Mouse (Mus musculus) regulatory T cell (primary cell): ENCODE measurements around the gene Maco1.
"Not testable (repeated sequence)": the region's sequence is repeated elsewhere in the genome, so short reads cannot be mapped to it uniquely, and the experiment has no call there.

ENCODE experiments used
- in situ Hi-C: fragments of 300-600 bp; cut with MboI, MseI; formaldehyde crosslinking; loops from one replicate; pipeline ENCODE4 v1.15.1; 2025; ENCODE audit warnings: high pct_unique_total_duplicates

The Maco1 gene

DNA sequence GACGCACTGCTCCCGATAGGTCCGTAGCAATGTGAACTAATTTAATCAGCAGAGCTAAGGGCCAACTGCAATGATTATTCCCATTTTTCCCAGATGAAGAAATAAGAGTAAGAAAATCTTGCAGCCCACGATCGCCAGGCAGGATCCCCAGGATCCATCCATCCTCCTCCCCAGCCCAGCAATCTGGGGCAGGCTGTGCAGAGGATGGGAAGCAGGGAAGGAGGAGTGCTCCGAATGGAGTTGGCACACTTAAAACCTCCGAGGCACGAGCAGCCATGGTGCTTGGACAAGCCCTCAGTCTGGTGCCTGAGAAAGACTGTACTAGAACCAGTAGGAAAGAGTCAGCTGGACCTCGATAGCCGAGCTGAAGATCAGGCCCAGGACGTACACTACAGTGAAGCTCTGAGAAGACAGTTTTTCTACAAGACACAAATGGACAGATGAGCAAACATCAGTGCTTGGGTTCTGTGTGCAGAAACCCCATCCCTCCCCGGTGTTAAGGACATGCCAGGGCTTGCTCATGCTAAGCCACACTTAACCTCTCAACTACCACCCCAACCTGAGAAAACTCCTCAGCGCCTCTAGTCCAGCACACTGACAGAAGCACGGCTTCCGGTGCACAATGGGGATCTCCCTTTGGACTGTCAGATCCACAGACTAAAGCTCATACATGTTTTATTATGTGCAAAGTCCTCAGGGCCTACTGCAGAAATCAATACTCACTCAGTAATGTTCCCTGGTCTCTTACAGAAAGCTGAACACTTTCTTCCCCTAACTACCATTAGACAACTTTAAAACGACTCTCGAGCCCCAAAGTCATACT lies 39.5 kb downstream of the Maco1 start:
- in situ Hi-C loops = no loop called here

DNA sequence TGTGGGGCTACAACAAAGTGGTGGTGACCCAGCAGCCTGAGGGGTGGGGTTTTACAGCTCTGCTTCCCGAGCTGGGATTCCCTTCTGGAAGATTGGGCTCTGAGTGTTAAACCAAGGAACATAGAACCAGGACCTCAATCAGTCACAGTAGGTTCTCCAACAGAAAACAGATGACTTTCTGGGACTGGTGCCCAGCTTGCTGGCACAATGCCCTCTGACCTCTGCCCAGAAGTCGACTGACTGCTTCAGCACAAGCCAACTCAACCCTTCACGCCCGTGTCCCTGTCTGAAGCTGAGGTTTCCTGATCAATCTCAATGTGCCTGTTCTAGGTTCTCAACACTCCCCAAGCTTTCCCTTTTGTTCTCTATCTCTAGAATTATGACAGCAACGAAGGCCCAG lies 48.4 kb downstream of the Maco1 start:
- in situ Hi-C loops = loop anchor here (5.0 kb wide), 2 partner anchors 83 to 97 kb away; no protein-coding TSS in a partner anchor

DNA sequence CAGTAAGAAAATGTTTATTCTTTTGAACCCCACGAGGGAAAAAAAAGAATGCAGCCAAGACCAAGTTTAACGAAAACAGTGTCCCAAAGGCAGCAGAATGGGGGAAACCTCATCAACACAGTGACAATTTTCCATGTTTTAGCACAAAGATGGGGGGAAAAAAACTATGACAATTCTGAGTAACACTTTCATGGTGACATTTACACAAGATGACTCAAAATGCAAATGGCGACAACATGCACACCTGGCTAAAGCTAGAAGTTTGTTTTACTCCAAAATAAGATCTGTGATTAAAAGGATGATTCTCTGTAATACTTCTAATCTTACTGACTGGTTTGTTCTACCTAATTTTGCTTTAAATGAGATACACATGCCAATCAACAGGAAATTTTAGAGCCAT lies 50.4 kb downstream of the Maco1 start:
- in situ Hi-C loops = loop anchor here (5.0 kb wide), 2 partner anchors 85 to 95 kb away; no protein-coding TSS in a partner anchor

DNA sequence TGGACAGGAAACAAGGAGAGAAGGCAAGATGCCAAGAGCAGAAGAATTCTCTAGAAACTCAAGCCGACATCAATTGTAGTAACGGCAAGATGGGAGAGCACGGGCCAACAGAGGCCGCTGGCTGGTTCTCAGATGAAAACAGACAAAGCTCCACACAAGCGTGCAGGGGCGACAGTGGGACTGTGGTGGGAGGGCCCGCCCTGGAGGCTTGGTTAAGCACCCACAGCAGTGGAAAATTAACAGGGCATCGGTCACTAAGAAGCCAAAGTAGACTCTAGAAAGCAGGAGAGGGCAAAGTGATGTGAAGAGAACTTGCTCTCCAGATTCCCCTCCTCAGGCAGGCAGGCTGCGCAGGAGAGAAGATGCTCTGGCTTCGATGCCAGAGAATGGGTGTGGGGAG lies 51.0 kb downstream of the Maco1 start:
- in situ Hi-C loops = loop anchor here (5.0 kb wide), 2 partner anchors 85 to 95 kb away; no protein-coding TSS in a partner anchor

GRCm38 (mm10) chr4:134800693-134801092 lies 52.5 kb downstream of the Maco1 start:
- in situ Hi-C loops = loop anchor here (5.0 kb wide), 2 partner anchors 87 to 93 kb away; no protein-coding TSS in a partner anchor

DNA sequence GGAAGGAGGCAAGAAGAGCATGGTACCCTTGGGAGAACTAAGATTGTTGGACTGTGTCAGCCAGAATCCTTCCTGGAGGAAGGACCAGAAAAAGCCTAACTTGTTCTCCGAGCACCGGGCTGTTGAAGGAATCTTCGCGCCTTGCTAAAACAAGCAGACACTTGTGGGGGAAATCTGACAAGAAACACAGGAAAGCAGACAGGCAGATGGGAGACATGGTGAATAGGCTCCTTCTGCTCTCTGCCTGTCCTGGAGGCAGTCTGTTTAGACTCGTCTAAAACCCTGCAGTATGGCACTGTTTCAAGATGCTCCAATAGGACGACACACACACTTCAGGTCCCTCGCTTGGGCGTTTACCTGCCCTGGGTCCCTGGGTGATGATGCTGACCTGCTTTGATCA lies 53.0 kb downstream of the Maco1 start:
- in situ Hi-C loops = loop anchor here (5.0 kb wide), 2 partner anchors 87 to 93 kb away; no protein-coding TSS in a partner anchor

- in situ Hi-C loops = no loop called here
These were observed 53.9 kb downstream of the Maco1 start for GRCm38 (mm10) chr4:134799272-134799671.

- in situ Hi-C loops = no loop called here
These were observed 54.3 kb downstream of the Maco1 start for GRCm38 (mm10) chr4:134798861-134799260.

DNA sequence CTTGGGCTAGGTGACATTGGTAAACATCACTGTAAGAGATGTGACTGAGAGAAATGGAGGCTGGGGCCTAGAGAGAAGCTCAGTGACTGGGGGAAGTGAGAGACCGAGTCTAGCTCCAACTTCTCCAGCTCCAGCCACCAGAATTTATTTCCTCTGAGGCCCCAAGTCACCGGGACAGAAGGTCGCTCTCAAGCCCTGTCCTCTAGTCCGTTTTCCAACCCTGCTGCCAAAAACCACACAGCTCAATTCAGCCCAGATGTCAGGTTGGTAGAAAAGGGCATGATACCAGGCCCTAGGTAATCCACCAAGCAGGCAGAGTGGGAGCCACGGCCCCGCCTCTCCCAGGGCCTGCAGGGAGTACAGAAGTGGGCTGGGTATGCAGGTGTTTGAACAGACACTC lies 55.5 kb downstream of the Maco1 start:
- in situ Hi-C loops = no loop called here

DNA sequence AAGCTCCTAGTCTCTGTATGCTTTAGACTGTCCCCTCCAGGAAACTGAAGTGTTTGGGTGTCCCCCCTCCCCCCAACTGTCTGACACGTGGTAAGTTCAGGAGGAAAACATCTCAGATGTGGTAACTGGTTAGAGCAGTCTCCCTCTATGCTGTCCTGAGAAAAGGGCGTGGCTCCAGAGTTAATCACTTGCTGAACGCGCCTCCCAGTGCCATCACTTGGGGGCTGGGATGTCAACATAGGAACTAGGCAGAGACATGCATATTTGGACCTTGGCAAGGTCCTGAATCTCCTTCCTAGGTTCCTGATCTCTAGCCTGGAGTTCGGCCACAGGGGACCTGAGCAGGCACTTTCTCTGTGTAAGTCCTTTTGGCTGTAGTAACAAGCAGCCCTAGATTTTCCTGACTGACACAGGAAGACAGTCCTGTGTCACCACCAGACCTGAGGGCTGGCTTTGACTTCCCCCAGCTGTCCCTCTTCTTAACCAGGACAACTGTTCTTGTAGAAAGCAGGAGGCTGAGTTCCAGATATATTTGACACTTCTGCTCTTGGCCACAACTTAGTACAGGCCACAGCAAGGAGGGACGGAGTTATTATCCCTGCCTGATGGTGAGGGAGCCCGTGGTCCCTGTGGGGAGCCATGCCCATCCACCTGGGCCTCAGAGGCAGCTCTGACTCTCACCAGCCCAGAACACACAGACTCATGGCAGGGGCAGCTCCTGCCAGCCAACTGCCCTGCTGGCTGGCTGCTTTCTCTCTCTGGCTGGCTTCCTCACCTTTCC lies 56.4 kb downstream of the Maco1 start:
- in situ Hi-C loops = no loop called here

DNA sequence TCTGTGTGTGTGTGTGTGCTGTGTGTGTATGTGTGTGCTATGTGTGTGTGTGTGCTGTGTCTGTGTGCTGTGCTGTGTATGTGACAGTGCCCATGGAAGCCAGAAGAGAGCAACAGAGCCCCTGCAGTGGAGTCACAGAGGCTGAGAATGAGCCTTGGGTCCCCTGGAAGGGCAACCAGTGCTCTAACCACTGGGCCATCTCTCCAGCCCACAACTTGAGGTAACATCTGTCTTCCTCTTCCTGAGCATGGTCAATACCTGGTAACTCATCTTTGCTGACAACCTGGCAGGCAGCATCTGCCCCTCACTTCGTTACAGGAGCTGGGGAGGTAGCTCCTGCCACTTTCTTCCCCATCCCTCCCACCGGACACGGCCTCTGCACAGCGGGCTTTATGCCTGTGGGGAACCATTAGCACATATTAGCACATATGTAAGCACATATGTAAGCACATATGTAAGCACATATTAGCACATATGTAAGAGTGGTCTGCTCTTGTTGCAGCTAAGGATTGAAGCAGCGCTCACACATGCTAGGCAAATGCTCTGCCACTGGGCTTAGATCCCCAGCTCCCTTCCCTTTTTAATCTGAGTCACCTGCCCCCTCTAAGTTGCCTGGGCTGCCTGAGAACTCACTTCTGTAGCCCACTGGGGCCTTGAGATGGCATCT lies 57.2 kb downstream of the Maco1 start:
- in situ Hi-C loops = no loop called here

DNA sequence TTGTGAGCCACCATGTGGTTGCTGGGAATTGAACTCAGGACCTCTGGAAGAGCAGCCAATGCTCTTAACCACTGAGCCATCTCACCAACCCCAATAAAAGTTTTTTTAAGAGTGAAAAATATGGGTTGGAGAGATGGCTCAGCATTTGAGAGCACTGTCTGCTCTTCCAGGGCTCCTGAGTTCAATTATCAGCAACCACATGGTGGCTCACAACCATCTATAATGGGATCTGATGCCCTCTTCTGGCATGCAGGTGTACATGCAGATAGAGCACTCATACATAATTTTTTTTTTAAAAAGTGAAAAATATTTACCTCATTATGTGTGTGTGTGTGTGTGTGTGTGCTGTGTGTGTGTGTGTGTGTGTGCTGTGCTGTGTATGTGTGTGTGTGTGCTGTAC lies 58.2 kb downstream of the Maco1 start:
- in situ Hi-C loops = not testable (repeated sequence)

DNA sequence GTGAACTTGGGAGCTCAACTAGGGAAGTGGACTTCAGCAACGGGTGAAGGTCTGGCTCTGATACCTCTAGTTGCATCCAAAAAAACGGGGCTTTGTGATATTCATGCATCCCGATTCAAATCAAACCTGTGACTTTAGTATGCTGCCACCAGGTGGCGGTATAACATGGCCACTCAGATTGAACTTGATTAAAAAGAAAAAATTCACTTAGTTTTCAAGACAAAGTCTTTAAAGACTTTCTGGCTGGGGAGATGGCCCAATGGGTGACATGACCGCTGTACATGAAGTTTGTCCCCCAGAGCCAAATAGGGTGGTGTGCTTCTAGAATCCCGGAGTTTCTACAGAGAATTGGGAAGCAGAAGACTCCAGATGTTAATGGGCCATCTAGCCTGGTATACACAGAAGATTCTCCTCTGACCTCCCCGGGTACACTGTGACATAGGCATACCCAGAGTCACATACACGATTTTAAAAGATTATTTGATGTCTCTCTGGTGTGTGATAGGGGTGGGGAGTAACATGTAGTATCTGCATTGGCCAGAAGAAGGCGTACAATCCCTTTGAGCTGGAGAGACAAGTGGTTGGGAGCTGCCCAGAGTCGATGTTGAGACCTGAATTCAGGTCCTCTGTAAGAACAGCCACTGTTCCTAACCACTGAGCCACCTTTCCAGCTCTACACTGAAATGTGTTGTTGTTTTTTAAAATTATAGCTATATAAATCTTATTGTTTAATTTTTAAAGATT lies 59.8 kb downstream of the Maco1 start:
- in situ Hi-C loops = no loop called here

- in situ Hi-C loops = no loop called here
These were observed 61.4 kb downstream of the Maco1 start for GRCm38 (mm10) chr4:134791731-134792130.

DNA sequence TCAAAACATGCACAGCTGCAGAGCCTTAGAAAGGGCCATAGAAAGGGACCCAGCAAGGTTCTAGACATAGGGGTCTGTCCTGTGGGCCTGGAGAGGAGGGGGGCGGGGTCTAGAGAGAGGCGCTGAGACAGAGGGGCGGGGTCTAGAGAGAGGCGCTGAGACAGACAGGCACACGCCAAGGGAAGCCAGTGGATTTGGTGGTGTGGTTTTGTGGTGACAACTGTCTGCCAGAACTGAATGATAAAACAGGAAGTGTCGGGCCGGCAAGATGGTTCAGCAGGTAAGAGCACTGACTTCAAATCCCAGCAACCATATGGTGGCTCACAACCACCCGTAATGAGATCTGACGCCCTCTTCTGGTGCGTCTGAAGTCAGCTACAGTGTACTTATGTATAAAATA lies 66.2 kb downstream of the Maco1 start:
- in situ Hi-C loops = no loop called here

- in situ Hi-C loops = no loop called here
These were observed 68.4 kb downstream of the Maco1 start for GRCm38 (mm10) chr4:134784701-134785100.

DNA sequence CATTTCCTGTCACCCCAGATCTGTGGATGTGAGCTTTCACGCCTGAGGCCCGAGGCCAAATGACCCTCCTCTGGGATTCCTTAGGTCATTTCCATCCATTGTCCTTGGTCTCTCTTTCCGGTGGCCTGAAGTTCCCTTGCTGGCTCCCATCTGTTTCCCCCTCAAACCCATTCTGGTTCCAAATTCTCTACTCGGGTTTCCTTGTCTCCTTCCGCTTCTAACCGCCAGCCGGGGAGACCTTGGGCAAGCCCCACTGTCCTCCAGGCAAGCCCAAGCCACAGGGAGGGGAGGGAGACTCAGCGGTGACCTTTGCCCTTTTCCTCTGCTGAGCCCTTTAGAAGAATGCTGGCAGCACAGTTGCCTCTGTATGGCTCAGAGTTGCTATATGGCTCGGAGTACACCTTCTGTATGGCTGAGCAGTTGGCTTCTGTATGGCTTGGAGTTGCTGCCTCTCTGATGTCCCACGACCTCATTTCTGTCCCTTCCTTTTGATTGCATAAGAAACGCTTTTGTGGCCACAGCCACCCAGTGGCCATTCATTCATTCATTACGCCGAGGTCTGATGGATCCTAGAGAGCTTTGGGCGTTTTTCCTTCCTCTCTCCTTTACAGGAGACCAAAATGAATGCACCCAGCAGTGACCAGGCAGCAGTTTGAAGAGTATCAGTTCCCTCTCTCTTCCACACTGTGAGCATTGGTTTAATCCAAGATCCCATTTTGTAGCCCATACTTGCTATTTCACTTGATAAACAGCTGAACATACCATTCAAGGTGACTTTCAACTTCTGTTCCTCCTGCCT lies 73.8 kb downstream of the Maco1 start:
- in situ Hi-C loops = no loop called here

- in situ Hi-C loops = no loop called here
These were observed 76.9 kb downstream of the Maco1 start for GRCm38 (mm10) chr4:134776246-134776645.

DNA sequence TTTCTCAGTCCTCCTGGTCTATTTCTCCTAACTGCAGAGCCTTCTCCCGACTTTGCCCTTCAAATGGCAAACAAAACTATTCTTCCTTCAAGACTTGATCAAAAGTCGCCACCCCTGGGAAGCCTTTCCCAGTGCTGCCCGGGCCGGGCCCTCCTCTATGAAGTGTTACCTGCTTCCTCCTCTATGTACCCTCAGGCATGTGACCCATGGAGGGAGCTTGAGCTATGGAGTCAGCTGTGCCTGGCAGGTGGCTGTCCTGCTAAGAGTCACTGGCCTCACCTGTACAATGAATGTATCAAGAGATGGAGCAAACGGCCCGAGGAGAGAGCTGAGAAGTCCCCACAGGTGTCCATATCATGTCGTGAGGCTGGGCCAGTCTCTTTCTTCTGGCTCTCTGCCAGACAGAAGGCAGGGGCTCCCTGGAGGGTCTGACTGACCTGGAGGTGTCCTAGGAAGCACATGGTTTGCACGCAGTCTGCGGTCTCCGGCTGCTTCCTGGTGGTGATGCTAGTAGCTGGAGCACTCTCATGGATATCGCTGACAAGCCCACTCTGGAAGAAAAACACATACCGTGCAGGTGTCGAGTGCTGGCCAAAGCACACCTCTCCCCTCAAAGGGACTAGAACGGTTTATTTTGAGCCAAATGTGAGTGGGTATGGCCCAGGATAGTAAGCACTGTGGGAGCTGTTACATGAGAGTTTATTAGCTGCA lies 77.8 kb downstream of the Maco1 start:
- in situ Hi-C loops = no loop called here

DNA sequence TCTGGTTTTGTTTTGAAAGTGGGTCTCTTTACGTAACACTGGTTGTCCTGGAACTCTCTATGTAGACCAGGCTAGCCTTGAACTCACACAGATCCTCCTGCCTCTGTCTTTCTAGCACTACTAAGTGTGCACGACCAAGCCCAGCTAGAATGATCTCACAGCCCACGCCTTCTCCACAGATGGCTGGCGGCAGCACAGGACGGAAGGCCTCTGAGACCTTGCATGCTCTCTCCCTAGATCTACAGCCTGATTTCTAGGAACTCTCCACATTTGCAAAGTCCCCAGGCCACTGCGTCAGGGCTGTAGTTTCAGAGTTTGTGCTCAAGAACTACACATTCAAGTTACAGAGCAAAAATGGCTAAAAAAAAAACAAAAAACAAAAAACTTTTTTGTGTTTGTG lies 79.0 kb downstream of the Maco1 start:
- in situ Hi-C loops = no loop called here
